Mouse (Mus musculus): ENCODE data around the gene Gm17324. TPM values are rescaled to one million over a fixed set of nuclear protein-coding genes. Genes with fewer than 3 reads are reported as not detected.

Gm17324 gene
- polyA plus RNA-seq, 1 experiment: 0.34 TPM

- Histone ChIP-seq H3K4me3 (replicated peaks; ENCODE audit: insufficient read depth, low read depth, low read length) (no peak overlapping the region), H3K27me3 (ENCODE audit: control insufficient read depth, insufficient read depth, low read length) (no peaks in the 10 kb centered on the region), H3K27ac (ENCODE audit: insufficient read depth, low read length) (no peak overlapping the region), H3K4me1 (ENCODE audit: control insufficient read depth, insufficient read depth, low read length) (no peaks in the 10 kb centered on the region; the same call in 1 of the 2 replicates)
- 29% methylated on average over 1 of the region's 1 CpGs for WGBS
- no peak for DNase-seq
- TF ChIP-seq POLR2A (IDR thresholded peaks at IDR 0.05; ENCODE audit: borderline replicate concordance, insufficient read depth, low read length): no peak
- TF ChIP-seq CTCF (IDR thresholded peaks at IDR 0.05; ENCODE audit: borderline replicate concordance, insufficient read depth, low read depth, low read length): no peak
Observed at GRCm38 (mm10) chr9:78476531-78477020, 28.0 kb upstream of the Gm17324 start.

GRCm38 (mm10) chr9:78475873-78476272 is 27.3 kb upstream of the Gm17324 start:
- DNase-seq: no peak
- TF ChIP-seq CTCF (IDR thresholded peaks at IDR 0.05; ENCODE audit: borderline replicate concordance, insufficient read depth, low read depth, low read length): no peak
- TF ChIP-seq POLR2A (IDR thresholded peaks at IDR 0.05; ENCODE audit: borderline replicate concordance, insufficient read depth, low read length): no peak

GRCm38 (mm10) chr9:78475383-78475780 is 26.8 kb upstream of the Gm17324 start:
- DNase-seq: no peak
- Histone ChIP-seq H3K4me1 (ENCODE audit: control insufficient read depth, insufficient read depth, low read length) (no peaks in the 10 kb centered on the region; the same call in 1 of the 2 replicates), H3K27ac (ENCODE audit: insufficient read depth, low read length) (no peak overlapping the region), H3K27me3 (ENCODE audit: control insufficient read depth, insufficient read depth, low read length) (no peaks in the 10 kb centered on the region), H3K4me3 (replicated peaks; ENCODE audit: insufficient read depth, low read depth, low read length) (no peak overlapping the region)
- WGBS: 87% methylated on average over 2 of the region's 2 CpGs
- no peak for TF ChIP-seq CTCF (IDR thresholded peaks at IDR 0.05; ENCODE audit: borderline replicate concordance, insufficient read depth, low read depth, low read length)

More at GRCm38 (mm10) chr9:78475873-78476272, 27.3 kb upstream of the Gm17324 start:
- Histone ChIP-seq H3K4me1 (ENCODE audit: control insufficient read depth, insufficient read depth, low read length) (no peaks in the 10 kb centered on the region; the same call in 1 of the 2 replicates), H3K27me3 (ENCODE audit: control insufficient read depth, insufficient read depth, low read length) (no peaks in the 10 kb centered on the region), H3K27ac (ENCODE audit: insufficient read depth, low read length) (no peak overlapping the region), H3K4me3 (replicated peaks; ENCODE audit: insufficient read depth, low read depth, low read length) (no peak overlapping the region)
- 76% methylated on average over 4 of the region's 4 CpGs for WGBS

- DNase-seq: no peak
- no peak for TF ChIP-seq CTCF (IDR thresholded peaks at IDR 0.05; ENCODE audit: borderline replicate concordance, insufficient read depth, low read depth, low read length)
- TF ChIP-seq POLR2A (IDR thresholded peaks at IDR 0.05; ENCODE audit: borderline replicate concordance, insufficient read depth, low read length): no peak
- no peak overlapping the region for H3K4me3 ChIP-seq (replicated peaks; ENCODE audit: insufficient read depth, low read depth, low read length)
- no peaks in the 10 kb centered on the region; the same call in 1 of the 2 replicates for H3K4me1 ChIP-seq (ENCODE audit: control insufficient read depth, insufficient read depth, low read length)
- WGBS: 80% methylated on average over 5 of the region's 5 CpGs
- H3K27ac ChIP-seq (ENCODE audit: insufficient read depth, low read length): no peak overlapping the region
- no peaks in the 10 kb centered on the region for H3K27me3 ChIP-seq (ENCODE audit: control insufficient read depth, insufficient read depth, low read length)
Observed at GRCm38 (mm10) chr9:78474771-78475382, 26.3 kb upstream of the Gm17324 start.

GRCm38 (mm10) chr9:78474270-78474669 is 25.7 kb upstream of the Gm17324 start:
- Histone ChIP-seq H3K27ac (ENCODE audit: insufficient read depth, low read length) (no peak overlapping the region), H3K27me3 (ENCODE audit: control insufficient read depth, insufficient read depth, low read length) (no peaks in the 10 kb centered on the region), H3K4me3 (replicated peaks; ENCODE audit: insufficient read depth, low read depth, low read length) (no peak overlapping the region), H3K4me1 (ENCODE audit: control insufficient read depth, insufficient read depth, low read length) (no peaks in the 10 kb centered on the region; the same call in 1 of the 2 replicates)
- DNase-seq: no peak
- TF ChIP-seq POLR2A (IDR thresholded peaks at IDR 0.05; ENCODE audit: borderline replicate concordance, insufficient read depth, low read length): no peak
- no peak for TF ChIP-seq CTCF (IDR thresholded peaks at IDR 0.05; ENCODE audit: borderline replicate concordance, insufficient read depth, low read depth, low read length)
- 70% methylated on average over 2 of the region's 2 CpGs for WGBS

- Histone ChIP-seq H3K4me1 (ENCODE audit: control insufficient read depth, insufficient read depth, low read length) (no peaks in the 10 kb centered on the region), H3K27me3 (ENCODE audit: control insufficient read depth, insufficient read depth, low read length) (no peaks in the 10 kb centered on the region), H3K4me3 (replicated peaks; ENCODE audit: insufficient read depth, low read depth, low read length) (no peak overlapping the region), H3K27ac (ENCODE audit: insufficient read depth, low read length) (no peak overlapping the region)
- no peak for DNase-seq
- TF ChIP-seq CTCF (IDR thresholded peaks at IDR 0.05; ENCODE audit: borderline replicate concordance, insufficient read depth, low read depth, low read length) (no peak), POLR2A (IDR thresholded peaks at IDR 0.05; ENCODE audit: borderline replicate concordance, insufficient read depth, low read length) (no peak)
- 22% methylated on average over 8 of the region's 8 CpGs for WGBS
Observed at GRCm38 (mm10) chr9:78473588-78473987, 25.0 kb upstream of the Gm17324 start.

GRCm38 (mm10) chr9:78465725-78466124 is 17.1 kb upstream of the Gm17324 start:
- TF ChIP-seq CTCF (IDR thresholded peaks at IDR 0.05; ENCODE audit: borderline replicate concordance, insufficient read depth, low read depth, low read length) (no peak), POLR2A (IDR thresholded peaks at IDR 0.05; ENCODE audit: borderline replicate concordance, insufficient read depth, low read length) (no peak)
- WGBS: 77% methylated on average over 3 of the region's 3 CpGs
- no peak for DNase-seq
- Histone ChIP-seq H3K4me3 (replicated peaks; ENCODE audit: insufficient read depth, low read depth, low read length) (no peak overlapping the region), H3K4me1 (ENCODE audit: control insufficient read depth, insufficient read depth, low read length) (no peaks in the 10 kb centered on the region), H3K27ac (ENCODE audit: insufficient read depth, low read length) (no peak overlapping the region), H3K27me3 (ENCODE audit: control insufficient read depth, insufficient read depth, low read length) (no peaks in the 10 kb centered on the region)

- Histone ChIP-seq H3K4me3 (replicated peaks; ENCODE audit: insufficient read depth, low read depth, low read length) (no peak overlapping the region), H3K27me3 (ENCODE audit: control insufficient read depth, insufficient read depth, low read length) (no peaks in the 10 kb centered on the region), H3K4me1 (ENCODE audit: control insufficient read depth, insufficient read depth, low read length) (no peaks in the 10 kb centered on the region), H3K27ac (ENCODE audit: insufficient read depth, low read length) (no peak overlapping the region)
- 88% methylated on average over 4 of the region's 4 CpGs for WGBS
- TF ChIP-seq POLR2A (IDR thresholded peaks at IDR 0.05; ENCODE audit: borderline replicate concordance, insufficient read depth, low read length) (no peak), CTCF (IDR thresholded peaks at IDR 0.05; ENCODE audit: borderline replicate concordance, insufficient read depth, low read depth, low read length) (no peak)
- DNase-seq: no peak
Observed at GRCm38 (mm10) chr9:78463337-78463736, 14.8 kb upstream of the Gm17324 start.

All from cerebellum, adult 2 months (tissue).